Mouse (Mus musculus) urinary bladder, postnatal 10 days (tissue): ENCODE data around the gene Tasp1.
"Not testable (repeated sequence)": the region's sequence is repeated elsewhere in the genome, so short reads cannot be mapped to it uniquely, and the experiment has no call there.

Source experiments
- DNase-seq: peaks from one replicate; pipeline ENCODE4 v3.0.0; 2022; ENCODE audit warnings: low spot score

Tasp1 gene

DNA sequence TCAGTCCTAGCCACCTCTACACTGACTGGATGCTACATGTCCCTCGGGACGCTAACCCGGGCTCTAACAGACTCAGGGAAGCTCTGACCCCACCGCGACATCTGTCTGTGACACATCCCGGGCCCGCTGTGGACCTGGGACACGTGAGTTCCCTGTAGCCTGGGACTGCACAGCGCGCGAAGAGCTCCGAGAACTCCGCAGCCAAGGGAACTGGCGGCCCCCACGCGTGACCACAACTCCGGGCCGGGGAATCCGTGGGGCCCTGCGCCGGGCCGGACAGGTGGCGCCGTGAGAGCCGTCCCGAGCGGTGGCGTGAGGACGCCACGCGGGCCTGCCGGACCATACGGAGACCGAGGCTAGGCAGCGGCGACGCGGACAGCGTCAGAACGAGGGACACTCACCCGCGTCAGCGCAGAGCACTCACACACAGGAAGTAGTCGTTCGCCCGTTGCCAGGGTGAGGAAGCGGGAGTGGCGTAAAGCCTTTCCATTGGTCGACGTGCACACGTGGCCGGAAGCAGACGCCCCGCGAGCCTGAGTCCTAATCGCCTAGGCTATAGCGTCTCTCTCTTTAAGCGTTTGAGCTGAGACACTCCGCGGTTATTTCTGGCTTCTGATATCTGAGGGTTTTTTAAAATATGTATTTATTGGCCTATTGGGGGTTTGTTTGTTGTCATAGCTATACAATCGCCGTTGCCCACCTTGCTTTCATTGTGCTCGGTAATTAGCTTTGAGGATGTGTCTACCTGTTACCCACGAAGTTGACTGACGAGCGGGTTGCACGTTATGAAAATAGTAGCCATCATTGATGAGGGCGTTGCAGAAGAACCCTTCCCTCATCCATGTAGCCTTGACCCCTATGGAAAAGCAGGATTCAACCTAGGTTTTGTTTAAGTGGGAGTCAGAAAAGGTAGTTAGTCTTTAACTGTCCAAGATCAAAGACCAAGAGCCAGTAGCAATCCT is at the start of gene Tasp1:
TSS of gene Tasp1 (minus strand) at position 453 of the 962 bp plus-strand sequence.
- DNase-seq: peak; percentile 55

DNA sequence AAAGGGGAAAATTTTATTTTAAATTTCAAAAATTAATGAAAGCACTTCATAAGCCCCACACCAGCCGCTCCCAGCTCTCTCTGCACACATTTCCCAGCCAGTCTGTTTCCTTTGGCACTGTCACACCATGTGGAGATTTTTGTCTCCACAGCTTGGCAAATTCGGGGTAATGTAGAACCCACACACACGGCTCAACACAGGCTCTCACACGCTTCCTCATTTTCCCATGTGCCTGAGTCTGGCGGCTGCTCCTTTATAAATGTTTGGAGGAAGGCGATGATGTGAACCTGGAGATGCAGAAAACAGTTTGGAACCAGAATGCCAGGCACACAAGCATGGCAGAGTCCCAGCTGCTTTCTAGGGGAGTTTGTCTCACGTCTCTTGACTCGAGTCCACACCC is 47.2 kb upstream of the Tasp1 start:
- no peak for DNase-seq

DNA sequence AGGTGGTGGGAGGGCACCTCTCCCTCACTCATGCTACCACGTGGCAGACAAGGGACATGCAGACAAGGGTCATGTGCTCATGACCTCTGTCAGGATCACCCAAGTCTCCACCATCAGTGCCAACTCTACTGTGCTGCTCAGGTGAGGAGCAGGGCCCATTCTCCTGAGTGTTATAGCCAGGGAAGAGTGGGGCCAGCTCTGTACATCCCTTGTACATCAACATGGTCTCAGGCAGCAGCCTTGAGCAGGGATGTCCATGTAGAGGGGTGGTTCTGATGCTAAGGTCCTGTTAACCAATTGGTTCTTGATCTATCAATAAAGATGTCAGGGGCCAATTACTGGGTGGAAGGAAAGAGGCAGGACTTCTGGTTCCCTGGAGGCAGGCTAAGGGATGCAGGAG is 42.3 kb upstream of the Tasp1 start:
- no peak for DNase-seq

DNA sequence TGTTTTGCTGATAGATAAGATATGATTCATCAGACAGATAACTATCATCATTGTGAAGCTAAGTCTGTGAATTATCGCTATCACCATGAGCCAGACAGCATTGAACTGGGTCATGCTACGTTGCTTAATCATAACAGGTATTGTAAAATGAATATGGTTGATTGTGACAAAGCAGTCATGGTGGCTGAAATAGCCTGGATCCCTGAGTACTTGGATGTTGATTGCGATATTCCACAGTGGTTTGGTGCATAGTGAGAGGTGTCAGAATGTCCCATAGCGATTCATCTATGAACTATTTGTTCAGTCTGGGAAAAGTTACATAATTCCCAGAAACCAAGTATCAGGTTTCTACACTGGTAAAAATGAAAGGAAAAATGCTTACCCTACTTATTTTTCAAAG is 41.0 kb upstream of the Tasp1 start:
- no peak for DNase-seq

DNA sequence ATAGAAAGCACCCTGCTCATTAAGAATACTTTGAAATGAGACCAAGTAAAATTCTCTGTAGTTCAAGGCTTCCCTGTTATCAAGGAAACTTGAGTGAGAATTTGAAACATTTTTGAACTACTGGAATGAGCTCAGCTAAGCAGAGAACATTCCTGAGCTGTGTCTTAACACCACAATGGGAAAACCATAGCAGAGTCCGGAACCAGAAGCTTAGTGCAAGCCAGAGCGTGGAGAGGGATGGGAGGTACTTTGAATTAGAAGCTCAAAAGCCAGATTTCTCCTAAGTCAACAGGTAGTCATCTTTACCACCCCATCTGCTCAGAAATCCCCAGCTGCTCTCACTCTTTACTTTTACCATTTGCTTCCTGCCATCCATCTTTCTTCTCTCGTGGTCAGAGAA is 38.3 kb upstream of the Tasp1 start:
- DNase-seq: no peak

DNA sequence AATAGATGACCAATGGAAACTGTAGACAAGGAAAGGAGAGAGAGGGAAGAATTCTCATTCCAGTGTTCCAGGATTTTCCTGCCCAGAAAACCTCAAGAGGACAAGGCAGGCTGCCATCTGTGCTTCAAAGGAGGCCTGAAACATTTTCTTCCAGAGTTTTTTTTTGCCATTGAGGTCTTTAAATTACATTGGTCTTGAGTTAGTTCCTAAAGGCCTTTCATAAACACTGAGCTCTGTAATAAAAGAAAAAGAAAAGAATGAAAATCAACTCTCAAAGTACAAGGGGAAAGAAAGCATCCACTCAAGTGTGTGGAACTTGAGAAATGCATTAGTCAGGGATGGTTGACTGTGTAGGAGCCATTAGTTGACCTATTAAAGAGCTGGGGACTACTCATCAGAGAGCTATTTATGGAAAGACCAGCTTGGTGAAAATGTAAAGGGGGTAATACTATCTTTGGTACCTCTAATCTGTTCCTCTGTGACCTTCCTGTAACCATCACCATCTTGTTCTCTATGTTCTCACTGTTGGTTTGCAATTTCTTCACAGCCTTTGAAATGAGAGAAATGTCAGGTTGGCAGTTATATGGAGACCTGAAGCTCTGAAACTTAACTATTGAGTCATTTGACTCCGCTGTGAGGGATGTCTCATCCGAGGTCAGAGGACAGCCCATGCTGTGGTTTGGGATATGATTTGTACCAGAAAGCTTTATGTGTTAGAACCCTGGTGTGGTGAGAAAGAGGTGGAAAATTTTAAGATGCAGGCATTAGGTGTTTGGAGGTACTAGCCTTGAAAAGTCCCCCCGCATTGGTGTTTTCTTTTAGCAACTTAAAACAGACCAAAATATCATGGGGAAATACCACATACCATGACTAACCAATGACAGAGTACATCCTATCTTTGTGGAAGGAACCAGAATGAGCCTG is 34.2 kb upstream of the Tasp1 start:
- DNase-seq: no peak

DNA sequence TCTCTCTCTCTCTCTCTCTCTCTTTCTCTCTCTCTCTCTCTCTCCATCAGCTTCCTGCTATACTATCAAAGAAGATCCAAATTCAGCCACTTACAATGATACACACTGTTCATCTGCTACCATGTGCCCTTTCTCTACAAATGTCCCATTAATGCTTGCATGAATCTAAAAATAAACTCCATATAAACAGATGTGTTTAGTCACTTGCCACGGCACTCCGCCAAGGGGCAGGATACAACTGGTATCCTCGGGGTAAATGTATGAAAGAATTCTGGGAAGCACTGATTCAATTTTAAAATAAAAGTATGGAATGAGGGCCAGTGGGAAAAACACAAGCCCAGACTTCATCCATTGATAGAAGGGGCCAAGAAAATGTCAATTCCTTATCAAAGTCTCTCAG is 33.4 kb upstream of the Tasp1 start:
- no peak for DNase-seq

DNA sequence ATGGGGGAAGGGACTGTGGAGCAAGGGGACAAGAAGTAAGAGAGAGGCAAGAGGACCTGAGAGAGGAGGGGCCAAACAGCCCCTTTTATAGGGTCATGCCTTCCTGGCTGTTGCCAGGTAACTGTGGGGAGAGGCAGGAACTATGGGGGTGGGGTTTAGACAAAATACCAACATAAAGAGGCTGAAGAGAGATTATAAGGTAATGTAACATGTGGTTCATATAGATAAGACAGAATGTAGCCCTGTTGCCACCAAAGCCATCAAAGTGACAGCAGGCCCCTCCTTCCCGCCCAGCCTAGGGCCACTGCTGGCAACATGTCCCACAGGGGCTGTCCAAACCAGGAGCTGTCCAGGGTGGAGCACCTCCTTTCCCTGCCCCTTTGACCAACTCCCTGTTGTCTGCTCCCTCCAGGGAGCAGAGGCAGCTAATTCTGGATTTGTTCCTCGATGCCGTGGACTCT is 30.6 kb upstream of the Tasp1 start:
- no peak for DNase-seq

DNA sequence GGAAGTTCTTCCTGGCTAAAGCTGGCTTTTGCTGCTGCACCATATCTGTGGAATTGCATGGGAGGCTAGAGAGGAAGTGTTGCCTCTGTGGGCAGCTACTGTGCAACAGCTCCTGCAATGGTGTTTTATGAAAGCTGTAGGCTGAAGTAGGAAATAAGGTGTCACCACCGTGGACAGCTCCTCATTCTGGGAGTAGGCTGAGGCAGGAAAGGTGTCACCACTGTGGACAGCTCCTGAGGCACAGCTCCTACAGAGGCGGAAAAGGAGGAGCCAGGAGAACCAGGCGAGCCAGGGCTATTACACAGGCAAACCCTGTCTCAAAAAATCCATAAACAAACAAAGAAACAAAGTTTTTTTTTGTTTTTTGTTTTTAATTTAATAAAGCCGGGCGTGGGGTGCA is 29.4 kb upstream of the Tasp1 start:
- DNase-seq: no peak

DNA sequence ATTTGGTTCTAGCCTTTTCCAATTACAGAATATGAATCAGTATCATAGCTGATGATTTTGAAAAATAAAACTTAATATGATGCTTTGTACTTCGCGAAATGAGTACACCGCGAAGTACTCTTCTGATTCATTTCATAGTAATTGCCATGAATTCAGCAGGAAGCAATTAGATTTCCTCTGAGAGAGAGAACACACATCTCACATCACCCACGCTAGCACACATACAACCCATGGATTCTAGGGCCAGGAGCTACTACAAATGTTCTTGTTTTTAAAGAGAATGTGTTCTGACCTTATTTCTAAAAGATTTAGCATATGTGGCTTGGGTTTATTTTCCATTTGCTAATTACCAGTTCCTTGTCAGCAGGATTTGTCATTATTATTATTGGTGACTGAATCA is 26.8 kb upstream of the Tasp1 start:
- no peak for DNase-seq

DNA sequence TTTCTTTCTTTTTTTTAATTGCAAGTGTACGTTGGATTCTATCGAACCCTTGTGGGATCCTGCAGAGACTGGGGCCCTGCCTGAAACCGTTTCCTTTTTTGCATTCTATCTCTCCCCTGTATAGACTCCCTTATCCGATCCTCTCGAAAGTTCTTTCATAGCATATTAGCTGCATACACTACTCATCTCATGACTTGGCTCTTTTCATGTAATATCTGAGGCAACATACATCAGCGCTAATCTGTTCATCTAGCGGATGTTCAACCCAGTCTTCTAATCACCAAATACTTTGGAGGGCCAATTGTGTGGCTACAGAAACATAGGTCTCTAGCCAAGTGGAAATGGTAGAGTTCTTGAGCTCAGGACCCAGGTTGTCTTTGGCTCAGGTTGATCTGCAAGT is 17.6 kb upstream of the Tasp1 start:
- no peak for DNase-seq

DNA sequence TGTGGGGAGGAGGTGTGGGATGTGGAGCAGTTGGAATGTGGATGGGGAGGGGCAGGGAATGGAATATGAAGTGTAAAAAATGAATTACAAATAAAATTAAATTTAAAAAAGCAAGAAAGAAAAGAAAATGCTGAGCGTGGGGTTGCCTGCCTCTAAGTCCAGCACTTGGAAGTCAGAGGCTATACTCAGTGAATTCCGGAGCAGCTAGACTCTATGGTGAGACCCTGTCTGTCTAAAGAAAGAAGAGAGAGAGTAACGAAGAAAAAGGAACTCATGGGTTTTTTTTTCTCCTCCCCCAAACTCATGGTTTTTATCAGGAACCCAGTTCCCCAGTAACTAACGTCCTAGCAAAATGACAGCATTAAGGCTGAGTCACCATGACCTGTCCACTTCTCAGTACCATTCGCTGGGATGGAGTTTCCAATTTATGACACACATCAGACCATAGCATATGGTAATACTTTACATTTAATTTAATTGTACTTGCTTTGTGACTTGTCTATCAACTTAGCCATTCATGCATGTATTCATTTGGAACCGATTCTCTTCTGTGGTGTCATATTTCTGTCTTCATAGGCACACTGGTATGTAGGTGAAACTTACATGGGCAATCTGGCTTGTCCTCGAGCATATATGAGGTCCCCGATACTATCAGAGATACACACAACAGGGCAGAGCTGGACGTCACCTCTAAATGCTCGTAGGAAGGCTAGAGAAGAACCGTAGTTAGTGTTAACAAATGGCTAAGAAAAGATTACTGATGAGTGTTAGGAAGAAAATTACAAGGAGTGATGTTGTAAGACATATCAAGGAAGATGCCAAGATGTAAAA is 14.4 kb upstream of the Tasp1 start:
- no peak for DNase-seq

DNA sequence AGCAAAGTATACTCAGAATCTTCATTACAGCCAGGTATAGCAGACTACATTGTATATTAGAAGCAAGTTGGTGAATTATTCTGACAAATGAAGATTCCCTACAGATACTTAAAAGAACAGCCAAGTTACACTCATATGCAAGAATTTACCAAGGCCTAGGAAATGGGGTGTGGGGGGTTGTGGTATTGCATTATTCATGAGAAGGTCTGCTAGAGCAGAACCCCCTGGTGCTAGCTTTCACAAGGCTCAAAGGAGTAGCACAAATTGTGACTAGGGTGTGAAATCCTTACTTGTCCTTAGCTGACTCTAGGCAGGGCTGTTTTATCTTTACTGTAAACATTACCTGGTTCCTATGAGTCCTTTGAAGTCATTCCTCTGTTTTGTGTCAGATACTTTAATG is 12.7 kb upstream of the Tasp1 start:
- not testable (repeated sequence) for DNase-seq

DNA sequence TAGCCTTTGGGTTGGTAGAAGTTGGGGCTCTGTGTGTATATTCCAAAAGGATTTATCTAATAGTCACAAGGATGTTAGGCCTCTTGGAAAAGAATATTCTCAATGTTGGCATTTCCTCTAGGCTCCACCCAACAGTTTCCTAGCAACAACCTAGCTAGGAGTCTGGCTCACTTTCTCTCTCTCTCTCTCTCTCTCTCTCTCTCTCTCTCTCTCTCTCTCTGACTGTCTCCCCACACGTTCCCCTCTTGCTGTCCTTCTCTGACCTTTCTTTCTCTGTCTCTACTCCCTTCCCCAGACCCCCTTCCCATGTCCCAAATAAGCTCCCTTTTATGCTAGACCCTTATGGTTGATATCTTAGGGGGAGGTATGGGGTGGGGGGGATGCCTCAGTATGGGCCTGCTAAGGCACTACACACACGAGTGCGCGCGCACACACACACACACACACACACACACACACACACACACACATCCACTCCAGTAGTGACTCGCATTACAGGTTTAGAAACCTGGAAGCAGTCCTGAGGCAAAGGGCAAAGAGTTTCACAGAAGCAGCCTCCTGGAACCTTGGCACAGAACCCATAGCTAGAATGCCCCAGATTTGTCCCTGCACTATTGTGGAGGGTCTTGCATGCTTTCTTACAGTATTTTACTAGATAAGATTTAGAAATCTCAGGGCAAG is 12.1 kb upstream of the Tasp1 start:
- DNase-seq: no peak

DNA sequence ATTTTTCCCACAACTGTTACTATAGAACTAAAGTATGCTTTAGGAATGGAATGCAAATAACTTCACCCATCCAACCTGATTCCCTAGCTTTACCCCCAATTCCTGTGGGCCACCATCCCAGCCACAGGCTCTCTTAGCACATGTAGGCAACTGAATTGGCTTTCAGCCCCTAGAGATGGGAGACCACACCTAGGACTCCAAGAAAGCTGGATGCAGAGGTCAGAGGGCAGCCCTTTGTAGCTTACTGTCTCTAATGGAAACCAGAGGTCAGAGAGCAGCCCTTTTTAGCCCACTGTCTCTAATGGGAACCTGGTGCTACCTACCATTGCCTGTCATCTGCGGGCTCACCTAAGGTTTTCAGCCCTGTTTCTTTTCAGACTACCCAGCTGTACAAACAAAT is 10.9 kb upstream of the Tasp1 start:
- DNase-seq: no peak

DNA sequence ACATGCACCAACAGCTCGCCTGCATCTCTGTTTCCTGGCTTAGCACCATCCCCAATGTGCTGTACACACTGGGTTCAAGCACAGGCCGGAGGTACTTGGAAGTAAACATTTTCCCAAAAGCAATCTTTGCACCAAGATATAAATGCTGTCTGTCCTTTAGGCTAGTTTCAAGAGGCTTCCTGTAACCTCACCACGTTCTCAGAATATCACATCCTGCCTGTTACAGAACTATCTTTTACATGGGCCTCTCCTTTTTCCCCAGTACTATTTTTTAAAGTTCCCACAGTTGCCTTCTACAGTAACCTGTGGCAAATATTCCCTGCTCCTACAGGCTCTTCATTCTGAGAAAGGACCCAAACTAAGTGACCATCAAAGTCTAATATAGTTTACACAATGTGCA is 8.5 kb upstream of the Tasp1 start:
- DNase-seq: no peak

DNA sequence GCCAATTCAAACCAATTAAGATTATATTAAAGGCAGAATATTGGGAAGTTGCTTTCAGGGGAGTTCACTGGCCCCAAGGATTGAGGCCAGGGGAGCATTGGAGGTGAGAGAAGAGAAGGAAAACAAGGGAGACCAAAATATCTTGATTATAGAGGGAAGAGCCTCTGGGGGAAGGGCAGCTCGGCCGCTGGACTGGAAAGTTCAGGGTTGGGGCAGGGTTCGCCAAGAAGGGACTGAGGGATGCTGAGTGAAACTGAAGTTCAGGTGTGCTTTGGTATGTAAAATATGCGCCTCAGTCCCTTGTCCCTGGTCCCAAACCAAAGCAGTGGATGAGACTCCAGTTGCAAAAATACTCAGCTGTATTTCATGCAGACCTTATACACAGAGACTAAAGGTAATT is 911 bp upstream of the Tasp1 start:
- no peak for DNase-seq

DNA sequence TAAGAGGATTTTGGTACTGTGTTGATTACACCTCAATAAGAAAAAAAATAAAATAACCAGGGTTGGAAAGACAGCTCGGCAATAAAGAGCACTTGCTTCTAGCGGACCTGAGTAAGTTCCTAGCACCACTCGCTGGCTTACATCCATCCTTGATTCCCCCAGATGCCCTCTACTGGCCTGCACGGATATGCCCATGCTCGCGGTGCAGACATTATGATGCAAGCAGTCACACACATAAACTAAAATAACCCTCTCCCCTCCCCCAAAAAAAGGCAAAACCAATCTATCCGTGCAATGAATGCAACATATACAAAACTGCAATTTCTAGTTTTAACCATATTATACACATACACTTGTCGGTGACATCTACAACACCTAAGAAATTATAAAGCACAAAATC is 929 bp downstream of the Tasp1 start:
- no peak for DNase-seq

DNA sequence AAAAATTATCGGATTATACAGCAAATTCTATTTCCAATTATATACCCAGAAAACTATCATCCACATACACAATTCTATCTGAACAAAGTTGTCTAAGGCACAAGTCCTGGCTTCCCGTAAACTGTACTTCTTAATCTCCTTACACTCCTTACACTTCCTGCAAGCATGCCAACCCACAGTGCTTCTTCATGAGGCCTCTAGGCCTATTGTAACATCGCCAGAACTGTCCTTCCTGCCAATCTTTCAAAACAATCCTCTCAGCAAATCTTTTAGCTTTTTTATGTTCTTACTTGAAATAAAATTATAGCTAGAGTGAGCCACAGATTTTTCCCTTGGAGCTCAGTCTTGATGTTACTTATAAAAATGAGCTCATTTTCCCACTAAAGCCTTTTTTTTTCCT is 5.1 kb downstream of the Tasp1 start:
- DNase-seq: no peak

DNA sequence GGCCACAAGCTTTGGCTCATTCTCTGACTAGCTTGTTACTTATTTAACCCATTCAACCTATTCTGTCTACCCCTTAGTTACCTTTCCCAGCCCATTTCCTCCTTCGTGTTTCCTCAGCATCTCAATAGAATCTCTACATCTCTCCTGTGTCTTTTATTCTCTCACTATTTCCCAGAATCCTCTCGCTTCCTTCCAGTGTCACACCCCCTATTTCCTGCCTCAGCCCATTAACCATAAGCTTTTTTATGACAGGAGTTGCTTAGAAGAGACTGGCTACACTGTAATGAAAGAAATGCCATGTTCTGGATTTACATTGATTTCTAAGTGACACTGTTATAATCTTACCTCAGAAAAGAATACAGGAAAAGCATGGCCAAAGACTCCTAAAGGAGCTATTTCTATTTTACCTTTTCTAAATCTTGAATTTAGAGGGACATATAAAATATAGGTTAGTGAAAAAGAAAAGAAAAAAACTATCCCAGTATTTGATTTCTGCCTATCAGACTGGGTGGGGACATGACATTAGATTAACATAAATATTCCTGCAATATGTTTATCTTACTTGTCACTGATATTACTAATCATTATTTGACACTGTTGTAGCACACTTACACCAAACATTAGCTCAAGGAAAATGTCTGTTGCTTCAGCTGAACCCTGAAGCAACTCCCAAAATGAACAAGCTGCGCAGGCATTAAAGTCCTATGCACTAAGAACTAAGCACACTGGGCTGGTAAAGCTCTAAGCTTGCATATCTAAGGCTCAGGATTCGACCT is 6.3 kb downstream of the Tasp1 start:
- DNase-seq: no peak

DNA sequence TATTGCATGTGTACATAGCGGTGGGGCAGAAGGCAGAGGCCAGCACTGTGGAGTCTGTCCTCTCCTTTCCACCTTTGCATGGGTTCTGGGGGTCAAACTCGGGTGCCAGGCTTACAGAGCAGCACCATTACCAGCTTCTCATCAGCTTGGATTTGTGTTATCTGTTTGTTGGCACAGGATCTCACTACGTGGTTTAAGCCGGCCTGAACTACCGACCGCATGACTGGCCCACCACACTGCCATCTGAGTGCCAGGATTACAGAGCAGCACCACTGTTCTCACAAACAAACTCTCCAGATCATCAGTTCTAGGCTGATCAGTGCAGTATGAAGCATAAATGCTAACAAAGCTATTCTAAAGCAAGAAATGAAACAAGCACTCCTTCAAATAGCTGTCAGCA is 8.5 kb downstream of the Tasp1 start:
- no peak for DNase-seq
